Mouse (Mus musculus) heart, postnatal 14 days (tissue): ENCODE measurements at regions not wholly inside any gene's neighbourhood (a gene's known extent, or its start where the extent isn't known, plus 50 kb on each side); places are given as distances from the start of the nearest gene placed in this dataset.

Experiments used
- DNase-seq, 2 experiments: peaks; one replicate each; pipeline ENCODE4 v3.0.0; 2021 to 2022
- intact Hi-C: fragments of 180-260 bp; cut with DNase I; formaldehyde crosslinking; loops from one replicate; pipeline ENCODE4 v1.15.1; 2025

DNA sequence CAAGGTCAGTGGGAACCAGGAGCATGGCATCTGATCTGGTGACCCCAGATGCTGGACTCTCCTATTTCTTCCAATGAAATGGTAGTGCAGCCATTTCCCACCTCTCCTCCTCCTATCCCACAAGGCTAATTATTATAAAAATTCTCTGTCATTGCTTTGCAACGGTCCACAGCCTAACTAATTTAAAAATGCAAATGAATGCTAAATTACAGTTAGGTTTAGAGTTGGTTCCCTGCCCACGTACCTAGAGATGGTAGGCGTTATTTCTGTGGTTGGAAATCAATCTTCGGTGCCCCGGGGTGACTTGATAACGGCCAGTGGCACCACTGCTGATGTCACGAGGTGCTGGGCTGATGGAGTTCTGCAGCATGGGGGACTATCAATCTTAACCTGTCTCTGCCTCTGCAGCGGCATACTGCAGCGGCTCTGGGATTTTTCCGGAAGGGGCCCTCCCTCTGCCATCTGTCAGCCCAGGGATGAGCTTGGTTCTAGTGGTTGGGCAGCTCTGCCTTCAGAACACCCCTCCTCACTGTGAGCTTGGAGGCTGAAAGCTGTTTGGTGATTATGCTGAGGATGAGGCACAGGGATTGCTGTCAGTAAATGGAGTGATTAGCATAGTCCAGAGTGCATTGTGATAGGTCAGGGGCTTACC is 66.5 kb downstream of the Nmur2 start:
- no peak for DNase-seq
- intact Hi-C loops = no loop called here

DNA sequence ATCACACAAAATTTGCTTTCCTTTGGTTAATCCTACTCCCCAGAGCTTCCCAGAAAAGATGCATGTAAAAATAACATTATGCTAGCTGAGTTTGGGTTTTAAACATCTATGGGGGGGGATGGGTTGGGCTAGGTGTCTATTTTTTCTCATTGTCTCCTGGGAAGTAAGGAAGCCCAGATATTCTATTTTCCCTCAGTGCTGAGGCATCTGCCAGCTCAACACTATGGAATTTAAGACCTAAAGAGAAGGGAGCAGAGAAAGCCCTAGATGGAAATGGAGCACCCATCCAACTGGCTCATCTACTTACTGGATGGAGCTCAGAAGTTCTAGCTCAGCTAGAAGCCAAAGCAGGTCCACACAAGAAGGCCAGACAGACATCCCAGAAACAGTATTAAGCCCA is 74.2 kb downstream of the Nmur2 start:
- intact Hi-C loops = no loop called here
- no peak for DNase-seq

DNA sequence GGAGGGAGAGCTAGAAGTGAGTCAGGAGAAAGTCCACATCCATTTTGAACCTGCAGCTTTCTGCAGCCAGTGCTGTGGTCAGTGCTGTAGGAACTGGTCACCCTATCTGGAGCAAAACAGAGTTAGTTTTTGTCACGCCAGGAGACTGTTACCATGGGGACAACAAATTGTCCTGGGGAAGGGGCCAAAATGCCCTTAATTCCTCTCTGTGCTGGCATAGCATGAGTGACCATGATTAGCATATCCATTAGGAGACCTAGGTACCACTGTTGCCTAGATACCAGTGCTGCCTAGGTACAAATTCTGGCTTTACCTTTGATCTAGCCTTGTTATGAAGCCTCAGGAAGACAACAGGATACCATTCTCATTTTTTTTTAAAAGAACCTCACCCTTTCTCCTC is 82.4 kb downstream of the Nmur2 start:
- intact Hi-C loops = no loop called here
- DNase-seq = no peak

DNA sequence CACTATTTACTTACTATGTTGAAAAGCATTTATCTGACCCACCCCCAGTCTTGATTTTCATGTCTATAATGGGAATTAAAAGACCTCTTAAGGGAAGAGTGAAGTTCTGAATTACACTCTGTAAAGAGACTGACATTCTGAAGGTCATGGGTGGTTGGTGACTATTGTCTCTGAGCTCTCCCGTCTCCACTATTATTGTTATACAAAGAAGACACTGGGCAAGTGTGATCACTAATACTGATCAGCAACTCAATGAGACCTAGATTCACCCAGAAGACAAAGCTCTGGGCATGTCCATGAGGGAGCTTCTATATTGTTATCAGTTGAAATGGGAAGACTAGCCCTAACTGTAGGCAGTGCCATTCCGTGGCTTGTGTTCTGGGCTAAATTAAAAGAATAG is 83.5 kb downstream of the Nmur2 start:
- intact Hi-C loops = no loop called here

DNA sequence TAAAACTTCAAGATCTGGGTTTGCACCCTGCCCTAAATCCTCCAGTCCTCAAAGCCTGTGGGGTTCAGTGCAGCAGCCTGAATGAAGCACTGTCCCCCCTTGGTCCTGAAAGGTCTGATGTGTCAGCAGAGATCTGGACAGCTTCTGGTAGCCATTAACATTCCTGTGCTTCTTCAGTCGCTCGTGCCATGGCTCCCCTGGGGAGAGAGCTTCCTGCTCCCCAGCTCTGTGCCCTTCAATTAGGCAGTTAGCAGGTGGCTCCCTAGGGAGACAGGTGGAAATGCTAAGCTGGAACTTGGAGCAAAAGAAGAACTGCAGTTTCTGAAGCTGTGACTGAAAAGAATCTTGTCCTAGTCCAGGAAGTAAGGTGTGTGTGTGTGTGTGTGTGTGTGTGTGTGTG is 87.1 kb downstream of the Nmur2 start:
- DNase-seq = no peak
- intact Hi-C loops = no loop called here

More for the DNA sequence above, 83.5 kb downstream of the Nmur2 start:
- DNase-seq = no peak

DNA sequence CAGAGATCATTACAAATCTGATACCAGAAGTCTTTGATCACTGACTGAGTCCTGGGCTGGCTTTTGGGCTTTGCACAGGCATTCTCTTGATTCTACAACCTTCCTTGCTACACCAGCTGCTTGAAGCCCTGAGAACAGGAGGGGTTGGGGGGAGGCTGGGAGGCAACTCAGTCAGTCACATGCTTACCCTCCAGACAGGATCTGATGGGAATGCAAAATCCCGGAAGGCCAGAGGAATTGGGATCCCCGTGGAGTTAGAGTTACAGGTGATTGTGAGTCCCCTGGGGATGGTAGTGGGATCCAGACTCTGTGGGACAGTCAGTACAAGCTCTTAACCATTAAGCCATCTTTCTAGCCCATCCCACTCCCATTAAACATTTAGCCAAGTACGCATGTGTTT is 91.2 kb downstream of the Nmur2 start:
- DNase-seq = no peak
- intact Hi-C loops = no loop called here

DNA sequence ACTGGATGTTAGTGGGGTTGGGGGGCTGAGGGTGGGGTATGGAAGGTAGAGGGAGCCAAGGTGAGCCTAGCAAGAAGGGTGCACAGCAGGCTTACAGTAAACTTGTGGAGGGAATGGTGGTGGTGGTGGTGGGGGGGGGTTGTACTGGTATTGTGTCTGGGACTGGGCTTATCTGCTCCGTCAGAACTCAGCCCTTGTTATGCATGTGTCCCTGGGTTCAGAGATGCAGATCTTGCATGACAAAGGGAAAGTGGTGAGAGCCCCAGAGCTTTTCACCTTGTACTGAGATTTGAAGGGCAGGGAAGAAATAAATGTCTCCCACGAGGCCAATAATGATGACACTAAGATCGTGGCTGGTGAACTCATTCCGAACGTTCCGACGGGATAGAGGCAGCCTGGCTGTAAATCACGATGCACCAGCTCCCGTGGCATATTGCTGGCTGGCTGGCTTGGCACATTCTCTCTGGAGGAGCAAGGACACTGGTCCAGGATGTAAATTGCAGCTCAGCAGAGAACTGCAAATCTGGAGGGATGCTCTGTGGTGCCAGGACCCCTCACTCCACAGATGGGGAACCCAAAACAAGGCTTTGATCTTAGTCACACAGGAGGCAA is 94.1 kb downstream of the Nmur2 start:
- intact Hi-C loops = no loop called here
- DNase-seq = no peak

DNA sequence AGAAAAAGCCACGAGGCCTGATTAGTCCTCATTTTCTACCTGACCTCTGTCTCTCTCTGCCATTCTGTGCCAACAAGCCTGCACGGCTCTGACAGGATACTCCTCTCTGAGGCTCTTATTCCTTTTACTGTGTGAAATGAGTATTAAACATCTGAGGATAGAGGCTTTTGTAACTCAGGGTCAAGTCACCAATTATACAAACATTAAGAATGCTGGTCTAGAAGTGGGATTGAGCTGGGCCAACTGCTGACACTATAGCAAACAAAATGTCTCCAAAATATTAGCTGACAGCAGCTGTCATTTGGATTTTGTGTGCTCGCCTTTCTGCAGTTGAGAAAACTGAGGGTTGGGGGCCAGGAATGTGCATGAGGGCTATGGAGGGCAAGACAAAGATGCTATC is 94.8 kb downstream of the Nmur2 start:
- intact Hi-C loops = no loop called here
- no peak for DNase-seq

DNA sequence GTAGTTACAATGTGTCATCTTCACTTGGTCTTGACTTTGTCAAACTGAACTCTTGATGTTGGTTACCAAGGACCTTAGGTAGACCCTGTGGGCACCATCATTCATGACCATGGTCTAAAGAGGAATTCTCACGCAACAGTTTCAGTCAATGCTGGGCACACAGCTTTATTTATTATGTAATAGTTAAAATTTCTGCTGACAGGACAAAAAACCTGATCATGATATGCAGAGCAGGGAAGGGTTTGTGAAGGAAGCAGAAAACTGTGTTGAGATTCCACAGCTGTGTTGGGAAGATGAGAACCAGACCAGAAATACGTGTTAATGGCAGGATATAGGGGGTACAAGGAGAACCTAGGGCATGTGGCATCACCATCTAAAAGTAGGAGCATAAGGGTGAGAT is 100.8 kb downstream of the Nmur2 start:
- no peak for DNase-seq
- intact Hi-C loops = no loop called here

DNA sequence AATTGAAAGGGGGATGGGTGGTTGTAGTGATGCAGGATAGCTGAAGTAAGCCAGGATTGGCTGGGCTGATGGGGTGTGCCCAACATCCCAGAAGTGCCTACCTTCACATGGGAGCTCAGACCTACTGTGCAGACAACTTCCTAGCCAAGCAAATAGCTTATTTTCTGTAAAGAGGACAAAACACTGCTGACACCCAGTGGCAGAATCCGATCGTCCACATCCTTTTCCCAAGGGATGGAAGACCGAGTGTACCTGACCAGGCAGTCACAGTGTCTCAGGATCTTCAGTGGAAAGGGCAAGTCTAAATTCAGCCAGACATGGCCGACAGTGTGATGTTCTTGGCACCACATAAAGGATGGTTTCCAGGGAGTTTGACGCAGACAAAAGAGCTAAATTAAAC is 114.4 kb downstream of the Nmur2 start:
- intact Hi-C loops = no loop called here
- no peak for DNase-seq

DNA sequence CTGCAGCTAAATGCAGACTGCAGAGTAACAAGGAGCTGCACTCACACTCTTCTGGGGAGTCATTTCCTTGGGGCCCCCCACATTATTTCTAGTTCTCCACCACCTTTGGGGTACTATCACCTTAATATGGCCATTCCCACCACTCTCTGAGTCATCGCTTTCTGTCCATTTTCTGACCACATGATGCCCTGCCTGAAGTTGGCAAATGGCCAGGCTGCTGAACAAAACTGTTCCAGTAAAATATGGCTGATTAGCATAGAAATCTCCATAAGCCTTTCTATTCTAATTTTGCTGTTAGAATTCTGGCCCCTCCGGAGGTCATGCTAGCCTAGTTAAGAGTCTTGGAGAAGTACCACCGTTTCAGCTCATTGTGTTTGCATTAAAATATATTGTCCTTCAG is 121.7 kb downstream of the Nmur2 start:
- intact Hi-C loops = no loop called here
- peak in 1 of 2 experiments; percentile 1 for DNase-seq

DNA sequence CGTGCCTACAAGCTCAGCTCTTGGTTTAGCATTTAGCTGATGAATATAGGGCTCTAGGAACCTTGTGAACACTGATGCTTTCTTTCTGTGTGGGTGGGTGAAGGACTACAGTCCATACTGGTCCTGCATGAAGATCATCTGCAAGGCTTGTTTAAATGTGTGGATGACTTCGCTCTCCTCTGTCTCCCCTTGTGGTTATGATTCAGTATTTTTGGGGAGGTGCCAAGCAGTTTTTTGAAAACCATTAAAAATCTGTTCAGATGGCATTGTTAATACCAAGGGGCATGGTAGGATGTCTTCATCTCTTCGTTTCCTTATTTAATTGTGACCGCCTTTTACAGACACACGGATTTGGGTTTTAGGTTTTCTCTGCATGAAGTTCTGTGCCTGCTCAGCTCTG is 122.4 kb downstream of the Nmur2 start:
- intact Hi-C loops = no loop called here
- DNase-seq = no peak

DNA sequence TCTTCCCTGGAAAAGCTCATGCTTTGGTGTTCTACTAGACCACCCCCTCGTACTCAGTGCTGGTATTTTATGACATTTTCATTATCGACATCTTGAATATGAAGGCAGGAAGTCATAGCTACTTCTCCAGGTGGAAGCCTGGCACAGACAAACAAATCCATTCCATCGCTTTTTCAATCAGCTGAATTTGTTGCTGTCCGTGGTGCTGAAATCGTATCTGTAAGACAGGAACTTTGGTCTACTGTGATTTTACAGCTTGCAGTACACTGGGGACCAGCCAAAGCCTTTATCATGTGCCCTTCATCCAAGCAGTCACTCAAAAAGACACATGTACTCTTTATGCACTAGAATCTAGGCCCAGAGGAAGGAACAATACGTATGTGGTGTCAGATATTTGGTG is 143.3 kb downstream of the Nmur2 start:
- DNase-seq = peak; percentile 9 to 38
- intact Hi-C loops = no loop called here

DNA sequence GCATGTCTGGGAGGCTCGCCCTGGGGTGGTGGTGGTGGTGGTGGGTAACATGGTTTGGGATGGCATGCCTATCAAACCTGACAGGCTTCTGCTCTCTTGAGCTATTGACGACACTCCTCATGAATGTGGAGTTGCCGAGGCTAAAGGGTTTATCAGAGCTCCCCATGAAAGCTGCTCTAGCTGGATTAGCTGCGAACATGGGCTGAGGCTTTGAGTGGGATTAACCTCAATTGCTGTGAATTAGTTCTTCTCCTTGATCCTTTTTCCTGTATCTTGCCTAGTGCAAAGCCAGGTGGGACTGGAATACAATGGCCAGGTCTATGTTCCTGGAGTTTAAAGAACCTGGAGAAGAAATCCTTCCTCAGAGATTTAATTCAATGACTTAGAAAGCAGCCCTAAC is 150.6 kb downstream of the Nmur2 start:
- DNase-seq = no peak
- intact Hi-C loops = no loop called here

DNA sequence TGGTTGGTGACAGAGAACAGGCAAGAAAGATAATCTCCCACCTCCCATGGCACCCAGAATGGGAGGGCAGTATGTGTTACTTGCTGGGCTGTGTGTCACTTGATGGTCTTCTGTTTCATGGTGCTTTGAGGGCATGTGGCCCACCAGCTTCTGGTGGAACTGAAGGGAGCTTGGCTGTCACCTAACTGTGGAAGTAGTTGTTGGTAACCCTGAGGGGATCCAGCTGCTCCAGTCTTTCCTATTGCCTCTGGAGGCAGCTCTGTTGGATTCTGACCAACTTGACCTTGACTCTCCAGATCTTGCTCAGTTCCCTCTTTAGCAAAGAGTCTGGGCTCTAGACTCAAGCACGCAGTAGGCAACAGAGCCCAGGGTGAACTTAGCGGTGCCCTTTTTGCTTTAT is 162.2 kb downstream of the Nmur2 start:
- DNase-seq = no peak
- intact Hi-C loops = no loop called here

DNA sequence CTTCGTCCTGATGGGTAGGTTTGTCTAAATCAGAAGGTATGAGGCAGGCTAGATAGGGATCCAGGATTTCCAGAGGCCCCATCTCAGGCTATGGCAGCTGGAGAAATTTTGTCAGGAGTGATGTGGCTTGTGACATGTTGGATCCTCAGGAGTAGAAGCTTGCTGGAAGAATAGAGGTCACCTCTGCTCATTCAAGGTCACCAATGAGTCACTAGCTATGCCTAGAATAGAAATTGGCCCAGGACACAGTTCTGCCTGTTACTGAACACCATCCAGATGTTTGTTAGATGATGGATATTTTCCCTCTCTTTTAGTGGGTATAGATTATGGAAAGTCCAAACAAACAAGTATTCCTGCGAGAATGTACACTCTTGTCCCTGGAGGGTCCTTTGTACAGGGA is 173.7 kb downstream of the Nmur2 start:
- DNase-seq = no peak
- intact Hi-C loops = no loop called here

DNA sequence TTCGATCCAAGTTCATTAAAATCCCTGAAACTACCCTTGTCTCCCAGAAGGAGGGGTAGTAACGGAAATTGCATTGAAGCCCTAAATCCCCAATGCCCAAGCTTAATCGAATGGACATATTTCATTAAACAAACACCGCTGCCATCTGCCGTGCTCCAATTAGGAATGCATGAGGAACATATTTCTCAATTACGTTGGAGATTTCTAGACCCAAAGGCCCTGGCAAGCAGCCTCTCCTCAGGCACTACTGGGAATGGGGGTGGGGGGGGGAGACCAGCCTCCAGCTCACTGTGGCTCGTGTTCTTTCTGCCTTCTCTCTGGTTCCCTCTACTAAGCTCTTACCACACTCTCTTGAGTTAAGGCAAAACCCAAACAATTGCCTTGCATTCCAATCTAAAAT is 181.6 kb downstream of the Nmur2 start:
- DNase-seq = no peak
- intact Hi-C loops = no loop called here

DNA sequence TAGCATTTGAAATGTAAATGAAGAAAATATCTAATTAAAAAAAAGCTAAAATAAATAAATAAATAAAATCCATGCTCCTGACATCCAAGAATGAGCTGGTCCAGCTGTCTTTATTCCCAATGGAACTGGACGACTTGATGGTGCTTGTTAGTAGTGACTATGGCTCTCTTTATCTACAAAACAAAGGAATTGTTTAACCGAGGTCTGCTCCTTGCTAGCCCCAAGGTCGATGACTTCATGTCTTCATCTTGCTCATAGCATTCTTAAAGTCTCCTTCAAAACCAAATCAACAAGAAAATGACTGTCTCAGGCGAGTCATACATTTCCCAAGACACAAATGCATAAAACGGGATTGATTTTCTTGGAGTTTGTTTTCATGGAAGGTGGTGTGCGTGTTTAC is 212.5 kb upstream of the Glra1 start:
- intact Hi-C loops = no loop called here

DNA sequence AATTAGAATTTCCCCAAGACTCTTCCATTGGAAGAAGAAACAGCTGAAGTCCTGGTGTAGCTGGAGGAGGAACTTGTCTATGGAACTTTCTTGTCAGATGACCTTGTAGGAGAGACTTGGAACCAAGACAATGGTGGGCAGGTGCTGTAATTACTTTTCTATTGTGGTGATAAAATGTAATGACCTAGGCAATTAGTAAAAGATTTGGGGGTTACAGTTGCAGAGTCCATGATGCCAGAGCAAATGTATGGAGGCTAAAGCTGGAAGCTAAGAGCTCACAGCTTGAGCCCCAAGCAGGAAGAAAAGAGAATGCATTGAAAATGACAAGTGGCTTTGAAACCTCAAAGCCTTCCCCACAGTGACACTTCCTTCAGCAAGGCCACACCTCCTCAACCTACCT is 208.6 kb upstream of the Glra1 start:
- DNase-seq = no peak
- intact Hi-C loops = no loop called here

More for the DNA sequence above, 212.5 kb upstream of the Glra1 start:
- no peak for DNase-seq

DNA sequence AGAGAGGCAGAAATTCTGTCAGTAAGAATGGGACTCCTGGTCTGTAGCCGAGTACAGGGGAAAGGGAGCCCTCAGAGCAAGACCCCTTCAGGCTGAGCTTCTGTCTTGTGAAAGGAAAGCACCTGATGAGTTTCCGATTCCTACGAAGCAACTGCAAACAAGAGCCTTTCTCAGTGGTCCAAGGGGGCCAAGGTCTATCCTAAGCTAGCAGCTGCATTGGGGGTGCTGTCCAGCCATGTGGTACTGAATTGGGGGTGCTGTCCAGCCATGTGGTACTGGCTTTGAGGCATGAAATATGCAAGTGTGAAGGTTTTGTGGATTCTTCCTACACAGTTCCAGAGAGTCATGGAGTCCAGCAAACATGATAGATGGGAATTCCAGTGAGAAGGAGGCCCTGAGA is 202.7 kb upstream of the Glra1 start:
- no peak for DNase-seq
- intact Hi-C loops = no loop called here

DNA sequence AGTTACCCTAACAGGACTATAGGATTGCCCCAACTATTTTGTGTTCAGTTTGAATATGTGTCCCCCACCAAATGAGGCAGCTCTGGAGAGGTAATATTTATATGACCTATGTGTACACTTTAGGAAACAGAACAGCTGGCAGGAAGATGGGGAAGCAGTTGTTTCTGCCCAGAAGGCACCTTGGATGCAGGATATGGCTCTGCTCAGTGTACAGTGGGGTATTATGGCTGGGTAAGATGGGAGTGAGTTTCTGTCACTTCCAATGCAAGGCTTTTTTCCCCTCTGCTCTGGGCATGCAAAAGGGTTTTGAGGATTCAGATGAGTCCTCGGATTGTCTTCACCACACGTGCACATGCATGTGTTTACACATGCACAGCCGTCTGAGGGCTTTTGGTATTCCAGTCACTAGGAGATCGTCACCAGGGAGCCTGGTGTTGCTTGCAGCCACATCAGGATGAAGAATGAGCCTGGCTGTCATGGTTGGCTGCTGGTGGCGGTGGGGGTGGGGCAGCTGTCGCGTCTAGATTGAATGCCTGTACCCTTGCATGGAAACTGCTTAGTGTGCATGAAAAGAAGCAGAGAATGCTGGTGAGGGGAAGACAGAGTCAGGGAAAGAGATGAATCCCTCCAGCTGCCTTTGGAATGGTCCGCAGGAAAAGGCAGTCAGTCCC is 183.3 kb upstream of the Glra1 start:
- intact Hi-C loops = no loop called here

DNA sequence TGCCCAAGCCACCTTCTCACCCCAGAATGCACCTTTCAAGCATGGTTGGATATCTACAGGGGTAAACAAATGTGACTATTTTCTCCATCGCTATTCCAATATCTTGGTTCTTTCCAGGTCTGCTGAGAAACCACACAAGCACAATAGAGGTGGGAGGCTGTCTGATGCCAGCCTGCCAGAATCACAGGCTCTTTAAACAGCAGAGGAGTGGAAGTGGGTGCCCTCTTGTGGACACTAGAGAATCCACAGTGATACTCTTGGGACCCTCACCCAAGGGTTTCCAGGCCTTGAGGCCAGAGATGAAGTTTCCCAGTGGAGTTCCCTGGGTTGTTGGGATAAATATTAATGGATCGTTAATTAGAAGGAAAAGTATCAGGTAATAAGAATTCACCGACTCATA is 181.6 kb upstream of the Glra1 start:
- intact Hi-C loops = loop anchor here (5.0 kb wide), 1 partner anchor 272 kb away; no protein-coding TSS in a partner anchor
- no peak for DNase-seq

More for the DNA sequence above, 183.3 kb upstream of the Glra1 start:
- no peak for DNase-seq
